Mouse (Mus musculus): Measurements from ENCODE around the gene Slc7a14.
"Not testable (repeated sequence)": the region's sequence is repeated elsewhere in the genome, so short reads cannot be mapped to it uniquely, and the experiment has no call there.

Slc7a14 gene

DNA sequence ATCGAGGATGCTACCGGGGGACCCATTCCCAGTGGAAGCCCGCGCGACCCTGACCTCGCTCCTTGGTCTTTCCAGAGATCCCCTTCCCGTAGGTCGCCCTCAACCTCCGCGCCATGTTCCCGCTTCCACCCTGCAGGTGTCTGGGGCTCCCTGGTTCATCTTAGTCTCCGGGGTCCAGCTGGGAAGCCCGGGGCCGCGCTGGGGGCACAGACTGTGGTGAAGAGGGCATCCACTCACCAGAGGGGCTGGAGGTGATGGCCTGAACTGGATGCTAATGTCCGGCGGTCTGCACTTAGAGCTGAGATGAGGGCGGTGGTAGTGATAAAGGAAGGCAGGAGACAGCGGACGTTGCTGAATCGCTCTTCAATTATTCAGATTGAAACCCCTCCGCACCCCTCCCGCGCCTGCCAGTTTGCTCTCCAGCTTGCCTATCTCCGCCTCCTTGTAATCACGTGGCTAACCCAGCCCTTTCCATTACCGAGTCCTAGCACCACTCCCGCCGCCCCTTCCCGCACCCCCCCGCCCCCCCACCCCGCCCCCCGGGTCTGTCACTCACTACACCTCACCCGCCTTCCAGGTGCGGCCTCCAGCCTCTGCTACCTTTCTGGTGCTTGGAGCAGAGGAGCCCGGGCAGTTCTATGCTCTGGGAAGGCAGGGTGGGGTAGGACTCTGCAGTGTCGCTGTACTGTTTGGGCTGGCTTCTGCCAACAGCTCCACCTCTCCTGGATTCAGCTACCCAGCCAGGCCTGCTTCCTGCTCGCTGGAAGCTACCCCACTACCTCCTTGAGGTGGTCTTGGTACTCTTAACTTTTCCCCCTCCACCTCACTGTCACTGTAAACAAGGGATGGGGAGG is at the start of gene Slc7a14:
Slc7a14 (minus strand) TSS at position 445 of the 854 bp plus-strand sequence.
- DNase-seq = peak; percentile 81

DNA sequence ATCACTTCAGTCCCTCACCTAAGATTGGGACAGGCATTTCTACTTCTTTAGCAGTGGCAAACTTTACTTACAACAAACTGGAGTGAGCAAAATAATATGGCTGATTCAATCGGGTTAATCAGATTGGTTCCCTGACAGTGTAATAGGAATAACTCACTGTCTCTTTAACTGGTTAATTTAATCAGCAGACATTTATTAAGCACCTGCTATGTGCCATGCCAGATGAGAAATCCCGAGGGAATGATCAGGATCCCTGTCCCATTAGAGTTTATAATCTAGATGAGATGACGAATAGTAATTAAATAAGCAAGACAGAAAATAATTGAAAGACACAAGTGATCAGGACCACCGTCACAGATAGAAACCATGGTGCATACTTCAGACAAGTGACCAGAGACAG is 36.4 kb upstream of the Slc7a14 start:
- DNase-seq = no peak

DNA sequence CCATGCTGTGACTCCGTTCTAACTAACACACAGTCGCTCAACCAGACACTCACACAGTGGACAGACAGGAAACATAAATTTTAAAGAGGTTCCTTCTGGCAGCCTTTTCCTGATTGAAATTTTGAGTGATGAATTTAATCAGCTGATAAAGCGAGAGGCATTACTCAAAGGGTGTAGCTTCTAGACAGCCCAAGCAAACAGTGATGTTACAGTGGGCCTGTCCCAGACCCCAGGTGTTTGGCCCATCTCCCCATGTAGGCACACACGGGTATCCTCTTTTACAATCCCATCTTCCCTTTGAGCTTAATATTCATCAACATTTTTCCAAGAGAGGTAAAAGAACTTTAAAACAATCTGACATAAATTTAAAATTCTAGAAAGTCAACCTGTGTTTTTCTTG is 35.6 kb upstream of the Slc7a14 start:
- no peak for DNase-seq

DNA sequence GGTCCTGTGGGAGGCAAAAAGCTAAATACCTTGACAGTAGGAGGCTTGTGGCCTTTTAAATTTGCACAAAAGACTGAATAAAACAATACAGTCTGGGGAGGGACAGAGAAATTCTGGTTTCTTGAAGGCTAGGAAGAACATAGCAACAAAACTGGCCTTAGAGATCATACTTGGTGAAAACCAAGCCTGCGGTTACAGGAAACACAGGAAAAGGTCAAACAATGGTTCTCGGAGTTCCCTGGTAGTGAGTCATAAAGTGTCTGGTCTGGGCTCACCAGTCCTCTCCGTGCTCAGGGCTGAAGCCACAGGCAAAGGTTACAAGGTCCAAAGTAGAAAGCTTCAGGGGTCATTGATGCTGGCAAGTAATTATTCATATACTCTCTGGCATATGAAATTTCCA is 29.1 kb upstream of the Slc7a14 start:
- DNase-seq = no peak

DNA sequence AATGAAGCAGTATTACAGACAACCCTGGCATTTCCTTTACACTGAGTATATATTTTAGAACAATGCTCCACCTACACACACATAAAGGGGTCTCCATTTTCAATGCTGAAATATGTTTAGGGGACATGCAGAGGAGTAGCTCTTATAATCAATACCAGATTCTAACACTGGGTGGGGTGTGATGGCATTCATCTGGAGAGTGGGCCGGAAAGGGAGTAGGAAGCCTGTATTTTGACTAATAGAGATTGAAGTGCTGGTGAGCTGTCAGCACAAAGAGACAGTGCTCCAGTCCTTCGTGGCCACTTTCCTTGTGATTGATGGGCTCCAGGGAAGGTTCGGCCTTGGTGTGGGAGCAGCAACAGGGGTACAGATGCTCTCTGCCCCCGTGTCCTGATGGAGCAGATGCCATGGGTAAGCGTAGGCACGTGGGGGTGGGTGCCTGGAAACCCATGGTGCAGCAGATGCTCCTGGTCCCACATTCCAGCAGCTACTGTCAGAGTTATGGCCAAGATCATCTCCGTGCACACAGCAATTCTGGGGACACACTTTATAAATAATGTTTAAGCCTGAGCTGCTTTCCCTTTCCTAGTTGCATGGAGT is 18.2 kb upstream of the Slc7a14 start:
- no peak for DNase-seq

DNA sequence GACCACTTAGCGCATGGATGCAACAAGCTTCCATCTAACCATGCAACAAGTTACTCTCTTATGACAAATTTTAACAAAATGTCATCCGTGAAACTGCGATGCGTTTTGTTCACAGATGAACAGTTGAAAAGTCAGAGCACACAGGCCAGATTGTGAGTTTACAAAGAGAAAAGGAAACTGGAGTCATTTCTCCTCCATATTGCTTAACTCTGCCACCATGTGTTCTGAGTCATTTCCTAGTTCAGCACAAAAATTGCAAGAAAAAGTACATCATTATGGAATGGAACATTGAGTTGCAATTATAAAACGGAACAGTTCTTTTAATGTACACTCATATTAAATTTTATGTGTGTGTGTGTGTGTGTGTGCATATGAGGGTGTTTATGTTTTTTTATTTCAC is 17.6 kb upstream of the Slc7a14 start:
- no peak for DNase-seq

DNA sequence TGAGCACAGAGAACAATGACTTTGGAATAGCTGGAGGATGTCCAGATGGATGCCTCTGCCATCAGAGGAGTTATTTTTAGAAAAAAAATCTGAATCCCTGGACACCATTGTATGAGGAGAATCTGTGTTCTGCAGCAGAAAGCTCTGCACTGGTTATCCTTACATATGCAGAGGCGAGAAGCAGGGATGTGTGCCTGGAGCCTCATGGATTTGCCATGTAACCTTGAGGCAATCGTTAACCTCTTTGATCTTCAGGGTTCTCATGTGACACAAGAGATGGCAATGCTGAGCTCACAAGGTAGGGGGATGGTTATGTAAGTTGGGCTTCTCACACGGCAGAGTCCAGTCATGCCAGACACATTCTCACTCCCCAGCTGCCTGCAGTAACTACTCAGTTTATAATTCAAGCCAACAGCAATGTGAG is 14.1 kb upstream of the Slc7a14 start:
- no peak for DNase-seq

DNA sequence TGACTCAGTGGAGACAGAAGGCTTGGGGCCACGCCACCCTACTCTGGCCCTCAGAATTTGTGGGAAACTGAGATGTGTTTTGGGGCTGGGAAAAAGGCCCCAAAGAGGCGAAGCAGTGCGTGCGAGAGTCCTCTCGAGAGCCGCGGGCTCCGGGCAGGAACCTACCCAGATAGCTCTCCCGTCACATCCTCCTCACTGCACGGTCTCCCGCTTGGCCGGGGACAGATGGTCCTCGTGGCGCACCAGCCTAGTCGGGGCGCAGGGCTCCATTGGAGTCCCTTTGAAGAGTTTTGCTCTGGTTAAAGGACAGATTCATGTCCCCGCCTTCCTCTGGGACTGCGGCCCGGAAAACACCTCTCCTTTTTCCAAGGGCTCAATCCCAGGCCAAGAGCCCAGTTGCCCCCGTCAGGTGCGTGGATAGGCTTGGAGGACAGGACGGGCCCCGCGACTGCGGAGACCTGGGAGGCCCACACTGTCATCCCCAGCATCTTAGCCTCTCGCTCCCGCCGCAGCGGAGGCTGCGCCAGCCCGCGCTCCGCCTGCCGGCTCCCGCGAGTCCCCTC is 726 bp downstream of the Slc7a14 start:
- peak; percentile 77 for DNase-seq

DNA sequence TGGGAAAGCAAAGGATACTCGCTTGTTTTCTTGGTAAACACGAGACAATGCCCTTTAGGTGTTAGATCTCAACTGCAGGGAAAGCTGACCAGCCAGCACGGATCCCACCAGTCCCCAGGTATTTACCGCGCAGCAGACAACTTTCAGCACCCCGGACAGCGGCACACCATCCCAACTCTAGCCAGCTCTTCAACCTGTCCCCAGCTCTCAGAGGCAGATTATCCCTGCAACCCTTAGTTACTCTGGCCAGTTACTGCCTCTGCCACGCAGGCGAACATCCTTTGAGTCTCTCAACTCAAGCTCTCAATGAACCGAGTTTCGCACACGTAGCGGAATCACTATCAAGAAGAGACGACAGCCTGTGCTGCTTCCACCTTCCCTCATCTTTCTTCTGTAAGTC is 1.3 kb downstream of the Slc7a14 start:
- peak; percentile 25 for DNase-seq

DNA sequence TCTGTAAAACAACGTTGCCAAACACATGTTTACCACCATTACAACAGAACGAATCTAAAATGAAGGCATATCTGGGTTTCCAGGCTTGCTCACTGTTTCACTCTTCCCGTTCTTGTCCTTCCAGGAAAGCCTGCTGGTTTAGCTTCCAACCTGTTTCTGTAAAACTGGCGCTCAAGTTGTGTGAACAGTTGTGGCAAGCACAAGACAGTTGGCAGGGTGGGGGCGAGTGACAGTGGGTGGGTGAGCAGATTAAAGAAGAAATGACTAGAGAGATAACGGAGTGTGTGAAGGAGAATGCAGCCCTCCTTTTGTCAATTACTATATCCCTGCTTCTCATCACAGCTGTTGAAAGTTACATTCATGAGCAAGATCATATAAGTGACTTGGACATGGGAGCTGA is 2.2 kb downstream of the Slc7a14 start:
- no peak for DNase-seq

DNA sequence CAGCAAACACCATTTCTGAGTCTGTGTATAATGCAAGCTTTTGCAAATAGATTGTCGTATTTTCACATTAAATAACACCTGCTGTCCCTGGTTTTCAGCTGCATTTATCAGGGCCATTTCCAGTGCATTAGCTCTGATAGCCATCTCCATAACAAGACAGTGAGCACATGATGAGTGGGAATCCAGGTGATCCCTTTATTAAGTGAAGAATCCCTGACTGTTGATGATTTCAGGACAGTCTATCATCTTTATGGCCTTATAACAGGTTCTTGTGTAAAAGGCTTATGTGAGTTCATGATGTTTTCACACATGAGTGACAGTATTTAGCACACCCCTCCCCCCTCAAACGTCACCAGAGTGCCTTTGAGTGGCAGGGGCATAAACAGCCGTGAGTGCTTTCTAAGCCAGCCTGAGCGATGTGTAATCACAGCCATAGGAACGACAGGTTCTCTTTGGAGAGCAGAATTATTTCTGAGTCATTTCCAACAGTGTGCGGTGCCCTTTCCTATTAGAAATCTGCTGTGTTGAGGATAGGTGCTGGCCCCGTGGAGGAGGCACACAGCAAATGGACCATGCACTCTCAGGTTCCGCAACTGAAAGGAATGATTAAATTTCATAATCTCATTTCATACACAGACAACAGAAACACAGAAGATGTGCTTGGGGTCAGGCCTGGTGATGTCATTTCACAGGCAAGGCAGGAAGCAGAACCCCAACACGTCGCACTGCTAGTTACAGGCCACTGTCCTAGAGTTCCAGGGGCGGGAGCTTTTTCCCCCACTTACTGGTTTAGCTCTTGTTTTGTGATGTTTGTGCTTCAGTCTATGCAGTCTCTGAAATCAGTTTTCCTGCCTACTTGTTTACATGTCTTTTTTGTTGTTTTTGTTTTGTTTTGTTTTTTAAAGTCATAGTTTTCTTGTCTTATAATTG is 18.2 kb downstream of the Slc7a14 start:
- DNase-seq = no peak

DNA sequence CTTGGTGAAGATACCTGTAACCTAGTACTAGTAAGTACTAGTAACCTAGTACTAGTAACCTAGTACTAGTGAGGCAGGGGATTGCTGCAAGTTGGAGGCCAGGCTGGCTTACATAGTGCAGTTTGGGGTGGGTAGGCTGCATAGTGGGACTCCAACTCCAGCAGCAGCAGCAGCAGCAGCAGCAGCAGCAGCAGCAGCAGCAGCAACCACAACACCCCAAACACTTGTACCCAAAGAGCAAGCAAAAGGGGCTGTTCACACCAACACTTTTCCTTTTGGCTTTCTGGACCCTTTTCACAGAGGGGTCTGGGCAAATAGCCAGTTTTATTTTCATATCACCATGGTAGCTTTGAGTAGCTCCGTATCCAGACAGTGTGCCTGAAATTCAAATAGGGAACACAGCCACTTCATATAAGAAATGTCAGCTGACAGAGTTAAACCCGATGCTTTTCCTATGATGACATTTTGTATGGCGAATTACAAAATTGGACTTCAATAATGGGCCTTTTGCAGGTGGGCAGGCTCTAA is 22.7 kb downstream of the Slc7a14 start:
- no peak for DNase-seq

DNA sequence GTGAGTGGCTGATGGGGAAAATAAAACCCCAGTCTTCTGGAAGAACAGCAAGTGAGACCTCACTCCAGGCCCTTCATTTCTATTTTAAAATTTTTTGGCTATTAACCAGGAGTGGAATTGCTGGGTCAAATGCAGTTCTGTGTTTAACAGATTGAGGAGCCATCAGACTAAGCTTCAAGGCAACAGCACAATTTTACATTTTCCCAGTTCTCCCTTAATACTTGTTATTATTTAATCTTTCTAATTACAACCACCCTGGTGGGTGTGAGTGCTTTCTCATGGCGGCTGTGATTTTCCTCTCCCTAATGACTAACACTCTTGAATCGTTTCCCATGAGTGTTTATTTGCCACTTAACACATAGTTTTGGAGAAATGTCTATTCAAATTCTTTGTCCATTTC is 29.1 kb downstream of the Slc7a14 start:
- DNase-seq = no peak

DNA sequence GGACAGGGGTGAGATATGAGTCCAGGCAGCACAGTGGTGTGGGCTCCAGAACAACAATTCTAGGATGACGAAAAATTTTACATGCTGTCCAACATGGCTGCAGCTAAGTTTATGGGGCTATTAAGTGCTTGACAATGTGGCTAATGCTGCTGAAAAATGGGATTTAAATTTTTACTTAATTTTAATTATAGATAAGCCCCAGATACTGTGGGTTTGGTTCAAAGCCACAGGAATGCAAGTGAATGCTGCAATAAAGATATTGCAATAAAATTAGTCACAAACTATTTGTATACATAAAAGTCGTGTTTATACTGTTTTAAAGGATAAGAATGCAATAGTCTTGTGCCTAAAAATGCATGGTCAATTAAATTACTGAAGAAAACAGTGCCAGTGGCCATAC is 35.3 kb downstream of the Slc7a14 start:
- no peak for DNase-seq

DNA sequence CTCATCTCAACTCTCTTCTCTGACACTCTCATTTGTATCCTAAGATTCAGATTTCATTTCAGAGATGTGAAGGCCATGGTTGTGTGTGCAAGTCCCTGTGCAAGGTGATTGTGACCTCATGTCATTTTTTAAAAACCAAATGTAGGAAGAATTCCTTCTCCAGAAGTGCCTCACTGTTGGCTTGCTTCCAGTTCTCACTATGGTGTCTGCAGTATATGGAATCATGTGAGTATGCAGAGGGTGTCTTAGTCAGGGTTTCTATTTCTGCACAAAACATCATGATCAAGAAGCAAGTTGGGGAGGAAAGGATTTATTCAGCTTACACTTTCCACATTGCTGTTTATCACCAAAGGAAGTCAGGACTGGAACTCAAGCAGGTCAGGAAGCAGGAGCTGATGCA is 36.9 kb downstream of the Slc7a14 start:
- DNase-seq = not testable (repeated sequence)

DNA sequence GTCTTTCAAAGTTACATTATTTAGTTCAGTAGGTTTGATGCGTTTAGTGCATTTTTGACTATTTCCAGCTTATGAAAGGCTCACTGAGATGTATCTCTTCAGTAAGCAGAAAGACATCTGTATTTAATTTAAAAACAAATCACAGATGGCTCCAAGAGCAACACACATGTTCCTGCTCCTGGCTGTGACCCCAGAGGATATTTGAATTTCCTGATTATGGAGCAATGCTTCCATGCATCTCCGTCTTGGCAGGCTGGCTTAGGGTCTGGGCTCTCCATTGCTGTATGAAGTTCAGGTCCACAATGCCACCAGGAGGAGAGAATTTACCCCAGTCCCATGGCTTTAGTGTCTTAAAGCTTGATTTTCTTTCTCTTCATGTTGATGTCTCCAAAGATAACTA is 37.5 kb downstream of the Slc7a14 start:
- no peak for DNase-seq

DNA sequence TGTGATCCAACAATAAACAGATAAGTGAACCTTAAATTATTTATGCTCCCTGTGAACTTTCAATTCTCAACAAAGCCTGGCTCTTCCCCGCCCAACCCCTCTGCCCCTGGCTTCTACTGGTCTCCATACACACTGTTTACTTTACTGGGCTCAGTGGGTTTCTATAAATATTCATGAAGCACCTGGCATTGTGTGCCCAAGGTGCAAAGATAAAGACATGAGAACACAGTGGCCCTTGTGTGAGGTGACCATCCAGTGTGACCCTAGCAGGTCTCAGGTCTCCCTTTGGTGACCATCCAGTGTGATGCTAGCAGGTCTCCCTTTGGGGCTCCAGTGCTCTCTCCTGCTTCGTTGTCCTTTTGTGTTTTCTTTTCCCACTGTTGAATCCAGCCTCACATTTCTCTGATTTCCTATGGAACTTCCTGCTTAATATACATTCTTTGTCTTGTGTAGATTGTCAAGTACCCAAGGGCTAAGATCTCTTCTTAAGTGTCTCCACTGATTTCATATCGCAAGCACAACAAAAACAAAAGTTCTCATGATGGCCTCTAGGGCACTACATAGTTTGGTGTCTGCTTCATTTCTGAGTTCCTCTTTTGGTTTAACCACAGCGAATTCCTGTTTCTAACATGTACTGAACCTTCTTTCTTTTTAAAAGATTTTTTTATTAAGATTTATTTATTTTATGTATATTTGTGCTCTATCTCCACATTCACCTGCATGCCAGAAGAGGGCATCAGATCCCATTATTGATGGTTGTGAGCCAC is 40.4 kb downstream of the Slc7a14 start:
- no peak for DNase-seq

DNA sequence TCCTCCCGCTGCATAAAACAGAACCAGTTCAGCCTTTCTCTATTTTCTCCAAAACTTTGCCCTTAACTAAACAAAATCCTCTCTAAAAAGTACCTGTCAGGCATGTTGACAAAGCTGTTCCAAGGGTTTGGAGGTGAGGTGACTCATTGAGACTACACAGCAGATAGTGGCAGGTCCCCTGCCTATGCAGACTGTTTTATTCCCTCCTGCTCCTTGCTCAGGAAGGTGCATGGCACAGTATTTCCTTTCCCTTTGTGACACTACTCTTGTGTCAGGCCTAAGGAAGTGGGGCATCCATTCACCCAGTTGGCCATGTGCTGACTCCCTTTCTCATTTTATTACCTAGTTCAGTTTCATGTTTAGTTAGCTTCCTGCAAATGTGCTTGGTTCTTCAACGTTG is 42.3 kb downstream of the Slc7a14 start:
- no peak for DNase-seq

DNA sequence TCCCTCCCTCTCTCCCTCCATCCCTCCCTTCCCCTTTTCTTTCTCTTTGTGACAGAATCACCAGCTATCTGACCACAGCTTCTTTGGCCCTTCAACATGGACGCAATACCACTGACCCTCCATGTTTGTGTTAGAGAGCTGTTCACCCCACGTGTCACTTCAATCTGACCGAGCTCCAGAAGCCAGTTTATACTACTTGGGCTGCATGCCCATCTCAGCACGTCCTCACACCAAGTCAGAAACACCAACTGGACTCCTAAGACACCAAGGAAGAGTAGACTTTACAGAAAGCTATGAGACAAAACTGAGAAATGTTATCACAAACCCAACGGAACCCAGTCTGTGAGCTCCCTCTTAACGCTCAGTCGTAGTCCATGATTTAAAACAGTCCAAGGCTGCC is 43.2 kb downstream of the Slc7a14 start:
- DNase-seq = no peak

DNA sequence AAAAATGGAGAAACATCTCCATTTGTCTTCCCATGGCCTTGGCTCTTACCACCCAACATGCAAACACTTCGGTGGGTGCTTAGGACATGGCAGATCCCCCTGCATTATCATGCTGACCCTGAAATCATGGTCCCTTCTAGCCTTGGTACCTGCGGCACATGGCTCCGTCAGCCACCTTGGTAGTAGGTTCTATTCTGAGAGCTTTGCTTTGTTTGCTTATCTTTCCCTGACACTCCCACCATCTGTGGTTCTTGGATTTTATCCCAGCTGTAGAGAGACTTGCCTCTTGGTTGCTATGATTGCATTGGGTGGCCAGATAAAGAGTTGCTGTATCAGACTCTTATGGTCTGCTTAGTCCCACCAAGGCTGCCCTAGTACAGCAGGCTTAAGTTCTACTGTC is 46.6 kb downstream of the Slc7a14 start:
- DNase-seq = peak; percentile 63

DNA sequence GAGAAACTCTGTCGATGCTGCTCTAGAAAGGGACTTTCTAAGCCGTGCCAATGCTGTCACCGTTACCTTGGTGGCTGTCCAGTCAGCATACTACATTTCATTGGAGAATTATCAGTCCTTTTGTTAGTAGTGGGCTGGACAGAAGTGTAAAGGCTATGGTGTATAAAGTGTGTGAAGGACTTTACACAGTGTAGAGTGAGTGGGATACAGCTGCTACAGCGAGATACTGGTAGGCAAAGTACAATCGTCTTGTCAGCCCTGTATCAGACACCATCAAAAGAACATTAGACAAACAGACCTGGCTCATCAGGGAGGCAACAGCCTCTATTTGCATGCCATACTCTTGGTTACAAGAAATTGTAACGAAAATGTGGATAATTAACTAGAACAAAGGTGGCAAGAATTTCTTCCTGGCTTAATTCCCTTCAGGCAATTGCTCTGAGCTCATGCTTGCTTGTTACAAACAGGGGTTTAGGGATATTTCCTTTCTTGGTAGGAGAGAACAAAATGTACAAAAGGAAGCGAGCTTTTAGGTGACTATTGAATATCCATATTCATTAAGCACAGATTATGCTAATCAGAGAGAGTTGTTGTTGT is 48.7 kb downstream of the Slc7a14 start:
- no peak for DNase-seq

DNA sequence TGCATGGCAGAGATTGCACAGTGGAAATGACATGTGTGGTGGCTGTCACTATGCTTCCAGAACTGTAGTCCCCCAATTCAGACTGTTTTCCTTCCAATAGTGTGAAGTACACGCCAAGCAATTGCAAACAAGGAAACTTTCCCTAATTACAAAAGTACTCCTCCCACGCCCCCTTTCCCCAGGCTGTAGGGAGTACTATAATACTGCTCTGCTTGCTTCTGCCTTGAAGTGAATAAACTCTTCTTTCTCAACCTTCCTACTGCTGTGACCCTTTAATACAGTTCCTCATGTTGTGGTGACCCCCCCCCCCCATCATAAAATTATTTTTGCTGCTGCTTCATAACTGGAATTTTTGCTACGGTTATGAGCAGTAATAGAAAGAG is 49.2 kb downstream of the Slc7a14 start:
- DNase-seq = no peak
